Mouse (Mus musculus): ENCODE data around the gene Carmil3. TPM values are rescaled to one million over a fixed set of nuclear protein-coding genes. Genes with fewer than 3 reads are reported as not detected.
A peak's percentile ranks its signal among the peaks of the same experiment; 100 is the strongest.

Carmil3 gene
- total RNA-seq, 2 experiments from 2014 or later = 53.5 to 70.2 TPM

GRCm38 (mm10) chr14:55527940-55528339 is 37.5 kb downstream of the Carmil3 start:
- peak; percentile 33 to 43 for DNase-seq (ENCODE audit: low spot score in 2 of 2)
- intact Hi-C loops (cut with DNase I) = no loop called here

GRCm38 (mm10) chr14:55536116-55536745 is 45.8 kb downstream of the Carmil3 start:
- DNase-seq (ENCODE audit: low spot score in 2 of 2) = peak in 1 of 2 experiments; percentile 54
- intact Hi-C loops (cut with DNase I) = loop anchor here (5.0 kb wide), 1 partner anchor 39 kb away; no protein-coding TSS in a partner anchor

- intact Hi-C loops (cut with DNase I) = loop anchor here (10.0 kb wide), 1 partner anchor 395 kb away; no protein-coding TSS in a partner anchor
- DNase-seq (ENCODE audit: low spot score in 2 of 2) = peak; percentile 69
These were observed 49.8 kb downstream of the Carmil3 start, which contains the start of gene Pck2 for GRCm38 (mm10) chr14:55540067-55540786. Gene Pck2 (plus strand): TSS chr14:55540266.

GRCm38 (mm10) chr14:55540787-55541321 is 50.4 kb downstream of the Carmil3 start:
- DNase-seq (ENCODE audit: low spot score in 2 of 2) = peak; percentile 74
- intact Hi-C loops (cut with DNase I) = loop anchor here (10.0 kb wide), 1 partner anchor 396 kb away; no protein-coding TSS in a partner anchor

- intact Hi-C loops (cut with DNase I) = loop anchor here (10.0 kb wide), 1 partner anchor 397 kb away; no protein-coding TSS in a partner anchor
- DNase-seq (ENCODE audit: low spot score in 2 of 2) = no peak
These were observed 51.8 kb downstream of the Carmil3 start for GRCm38 (mm10) chr14:55542268-55542667.

- intact Hi-C loops (cut with DNase I) = loop anchor here (10.0 kb wide), 1 partner anchor 400 kb away; no protein-coding TSS in a partner anchor
- peak in 1 of 2 experiments; percentile 12 for DNase-seq (ENCODE audit: low spot score in 2 of 2)
These were observed 53.9 kb downstream of the Carmil3 start for GRCm38 (mm10) chr14:55544334-55544733.

- intact Hi-C loops (cut with DNase I) = no loop called here
- no peak for DNase-seq (ENCODE audit: low spot score in 2 of 2)
These were observed 59.7 kb downstream of the Carmil3 start for GRCm38 (mm10) chr14:55550191-55550590.

GRCm38 (mm10) chr14:55551347-55551746 is 60.9 kb downstream of the Carmil3 start:
- intact Hi-C loops (cut with DNase I) = no loop called here

GRCm38 (mm10) chr14:55551794-55552193 is 61.3 kb downstream of the Carmil3 start:
- no peak for DNase-seq (ENCODE audit: low spot score in 2 of 2)
- intact Hi-C loops (cut with DNase I) = no loop called here

More at GRCm38 (mm10) chr14:55551347-55551746, 60.9 kb downstream of the Carmil3 start:
- no peak for DNase-seq (ENCODE audit: low spot score in 2 of 2)

- intact Hi-C loops (cut with DNase I) = no loop called here
These were observed 64.2 kb downstream of the Carmil3 start for GRCm38 (mm10) chr14:55554635-55555034.

GRCm38 (mm10) chr14:55555788-55556187 is 65.3 kb downstream of the Carmil3 start:
- no peak for DNase-seq (ENCODE audit: low spot score in 2 of 2)
- intact Hi-C loops (cut with DNase I) = no loop called here

More at GRCm38 (mm10) chr14:55554635-55555034, 64.2 kb downstream of the Carmil3 start:
- no peak for DNase-seq (ENCODE audit: low spot score in 2 of 2)

- intact Hi-C loops (cut with DNase I) = loop anchor here (1.0 kb wide), 1 partner anchor 64 kb away; no protein-coding TSS in a partner anchor
- peak; percentile 72 to 73 for DNase-seq (ENCODE audit: low spot score in 2 of 2)
These were observed 66.6 kb downstream of the Carmil3 start for GRCm38 (mm10) chr14:55557003-55557402.

GRCm38 (mm10) chr14:55557587-55557986 is 67.1 kb downstream of the Carmil3 start:
- intact Hi-C loops (cut with DNase I) = loop anchor here (1.0 kb wide), 1 partner anchor 64 kb away; no protein-coding TSS in a partner anchor
- no peak for DNase-seq (ENCODE audit: low spot score in 2 of 2)

Other genes starting within 250 kb of the Carmil3 start
- gene Dhrs4, start 11.9 kb upstream of the Carmil3 start, total RNA-seq (2021) = 10 to 100 TPM; 11.7 to 16.0 TPM
- 100 to 1,000 TPM; 184 to 205 TPM for gene Cpne6, start 19.8 kb downstream of the Carmil3 start, total RNA-seq (2021)
- under 1 TPM; 0.33 to 0.61 TPM for gene Nrl, start 34.3 kb downstream of the Carmil3 start, total RNA-seq (2021)
- 10 to 100 TPM; 18.6 to 19.5 TPM for gene Pck2, start 49.6 kb downstream of the Carmil3 start, total RNA-seq (2021)
- gene Dcaf11, start 69.4 kb downstream of the Carmil3 start, total RNA-seq (2021) = 10 to 100 TPM; 75.3 to 78.4 TPM
- gene A730061H03Rik, start 69.8 kb downstream of the Carmil3 start, total RNA-seq (2021) = not detected
- gene Fitm1, start 85.0 kb downstream of the Carmil3 start, total RNA-seq (2021) = not detected
- 10 to 100 TPM; 44.9 to 56.5 TPM for gene Psme1, start 87.5 kb downstream of the Carmil3 start, total RNA-seq (2021)
- 10 to 100 TPM; 38.7 to 45.5 TPM for gene Emc9, start 94.7 kb downstream of the Carmil3 start, total RNA-seq (2021)
- gene Psme2, start 100.5 kb downstream of the Carmil3 start, total RNA-seq (2021) = 10 to 100 TPM; 48.1 to 49.0 TPM
- gene Rnf31, start 101.1 kb downstream of the Carmil3 start, total RNA-seq (2021) = 10 to 100 TPM; 26.0 to 29.5 TPM
- 1 to 10 TPM; 8.0 to 8.4 TPM for gene Irf9, start 112.9 kb downstream of the Carmil3 start, total RNA-seq (2021)
- gene Rec8, start 127.4 kb downstream of the Carmil3 start, total RNA-seq (2021) = 1 to 10 TPM; 2.1 to 3.4 TPM
- 100 to 1,000 TPM; 123 to 171 TPM for gene Ipo4, start 145.3 kb downstream of the Carmil3 start, total RNA-seq (2021)
- gene Gm49378, start 147.2 kb downstream of the Carmil3 start, total RNA-seq (2021) = 1 to 10 TPM; 4.8 to 8.1 TPM
- gene Tm9sf1, start 153.2 kb downstream of the Carmil3 start, total RNA-seq (2021) = 10 to 100 TPM; 42.1 to 42.2 TPM
- under 1 TPM; 0.74 to 0.92 TPM for gene Tssk4, start 159.5 kb downstream of the Carmil3 start, total RNA-seq (2021)
- 10 to 100 TPM; 37.8 to 42.6 TPM for gene Mdp1, start 169.9 kb downstream of the Carmil3 start, total RNA-seq (2021)
- 10 to 100 TPM; 22.7 to 24.6 TPM for gene Gmpr2, start 181.3 kb downstream of the Carmil3 start, total RNA-seq (2021)
- 100 to 1,000 TPM; 305 to 339 TPM for gene Nedd8, start 181.5 kb downstream of the Carmil3 start, total RNA-seq (2021)
- 10 to 100 TPM; 14.8 to 16.0 TPM for gene Tinf2, start 191.2 kb downstream of the Carmil3 start, total RNA-seq (2021)
- under 1 TPM in 1 of 2 experiments, not detected in 1; 0.25 TPM for gene Tgm1, start 223.3 kb downstream of the Carmil3 start, total RNA-seq (2021)
- gene Rabggta, start 231.6 kb downstream of the Carmil3 start, total RNA-seq (2021) = 10 to 100 TPM; 44.2 to 45.4 TPM

Measured in left cerebral cortex, postnatal 14 days (tissue).